ENCODE assay signal across 16 mouse cellular contexts in the genomic region with DNA sequence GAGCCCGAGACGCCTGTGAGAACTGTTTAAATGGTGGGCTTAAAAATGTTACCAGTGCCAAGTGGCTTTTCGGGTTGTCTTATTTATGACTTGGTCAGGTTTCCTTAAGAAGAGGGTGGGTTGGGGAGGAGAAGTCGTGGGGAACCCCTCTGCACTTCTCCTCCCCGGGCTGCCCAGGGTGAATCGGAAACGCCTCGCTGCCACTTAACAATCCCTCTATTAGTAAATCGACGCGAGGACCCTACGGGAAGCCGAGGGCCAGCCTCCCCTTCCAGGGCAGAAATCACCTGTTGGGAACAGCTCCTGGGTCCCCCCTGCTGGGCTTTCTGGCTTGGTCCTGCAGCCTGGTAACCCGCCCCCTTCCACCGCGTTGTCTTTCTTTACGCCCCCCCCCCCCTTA. TPM values are rescaled to one million over a fixed set of nuclear protein-coding genes. Genes with fewer than 3 reads are reported as not detected.
DNase-seq lines count a peak whose midpoint lies in the region; ATAC-seq lines count a peak whose summit lies in the region.
"Had no signal": no experiment of that assay in that cellular context is flagged by ENCODE, and none has a peak within 500 bp of the region (broad histone marks: within the 10 kb centered on the region; RNA-seq: fewer than 3 reads in every experiment).

No protein-coding gene starts in this region.

- H3K9ac ChIP-seq in hindbrain, embryonic 13.5 days: no peak overlapping the region
- H3K9ac ChIP-seq in forebrain, embryonic 16.5 days (replicated peaks; ENCODE audit: low read depth, low read length): 0 out of 2 replicates have a peak overlapping the region, but pooled peaks have one; percentile 22
- no peak overlapping the region for H3K9ac ChIP-seq in midbrain, embryonic 16.5 days (ENCODE audit: low read depth, low read length)
- H3K9ac ChIP-seq in heart, embryonic 12.5 days: no peak overlapping the region
- H3K9ac ChIP-seq: heart, embryonic 15.5 days had no signal

- H3K4me3 ChIP-seq in hindbrain, embryonic 10.5 days: peak overlapping the region; percentile 70
- no peak overlapping the region for H3K4me3 ChIP-seq in hindbrain, embryonic 13.5 days
- H3K4me3 ChIP-seq in forebrain, embryonic 16.5 days (replicated peaks; ENCODE audit: low read length): peak overlapping the region; percentile 18; the same call in 1 of the 2 replicates
- H3K4me3 ChIP-seq in midbrain, embryonic 16.5 days (ENCODE audit: low read depth, low read length): no peak overlapping the region
- H3K4me3 ChIP-seq in heart, embryonic 12.5 days: no peak overlapping the region
- H3K4me3 ChIP-seq: gastrocnemius, adult 2 months; myocyte had no signal

- H3K27me3 ChIP-seq in hindbrain, embryonic 10.5 days (ENCODE audit: insufficient read depth, poor library complexity, severe bottlenecking): peaks cover 99% of the 10 kb centered on the region
- peaks cover 96% of the 10 kb centered on the region for H3K27me3 ChIP-seq in hindbrain, embryonic 13.5 days
- H3K27me3 ChIP-seq in forebrain, embryonic 16.5 days (replicated peaks; ENCODE audit: control insufficient read depth, insufficient read depth, low read length): peaks cover 30% of the 10 kb centered on the region
- peaks cover 43% of the 10 kb centered on the region for H3K27me3 ChIP-seq in midbrain, embryonic 16.5 days (ENCODE audit: control insufficient read depth, insufficient read depth, low read depth, low read length)
- peaks cover 92% of the 10 kb centered on the region for H3K27me3 ChIP-seq in heart, embryonic 12.5 days (replicated peaks)

- H3K4me1 ChIP-seq in hindbrain, embryonic 10.5 days (replicated peaks): peaks cover 82% of the 10 kb centered on the region
- H3K4me1 ChIP-seq in hindbrain, embryonic 13.5 days (replicated peaks): peaks cover 38% of the 10 kb centered on the region
- peaks cover 41% of the 10 kb centered on the region for H3K4me1 ChIP-seq in forebrain, embryonic 16.5 days (replicated peaks; ENCODE audit: control insufficient read depth, insufficient read depth, low read length)
- peaks cover 21% of the 10 kb centered on the region for H3K4me1 ChIP-seq in midbrain, embryonic 16.5 days (ENCODE audit: control insufficient read depth, insufficient read depth, low read length)
- peaks cover 57% of the 10 kb centered on the region for H3K4me1 ChIP-seq in heart, embryonic 12.5 days (replicated peaks)

- DNase-seq in hindbrain, embryonic 10.5 days (ENCODE audit: low spot score): peak; percentile 51
- DNase-seq in embryo, embryonic 11 days: peak; percentile 58
- no peak for DNase-seq in ovary, postnatal 36 days (ENCODE audit: low spot score)
- DNase-seq in cerebellum, adult 11-12 months: no peak
- DNase-seq: adrenal gland, adult 2 months; gastrocnemius, adult 2 months; lung, postnatal 36 days had no signal

- H3K27ac ChIP-seq in hindbrain, embryonic 10.5 days: no peak overlapping the region
- no peak overlapping the region for H3K27ac ChIP-seq in hindbrain, embryonic 13.5 days
- peak overlapping the region; percentile 56 for H3K27ac ChIP-seq in forebrain, embryonic 16.5 days (ENCODE audit: low read length)
- H3K27ac ChIP-seq in midbrain, embryonic 16.5 days (ENCODE audit: low read length): no peak overlapping the region
- H3K27ac ChIP-seq in heart, embryonic 12.5 days (ENCODE audit: poor library complexity, severe bottlenecking): no peak overlapping the region
- H3K27ac ChIP-seq: gastrocnemius, adult 2 months; heart, embryonic 15.5 days had no signal

- no peaks in the 10 kb centered on the region for H3K9me3 ChIP-seq in hindbrain, embryonic 10.5 days
- no peaks in the 10 kb centered on the region for H3K9me3 ChIP-seq in hindbrain, embryonic 13.5 days
- no peaks in the 10 kb centered on the region for H3K9me3 ChIP-seq in forebrain, embryonic 16.5 days (ENCODE audit: control insufficient read depth, low read length)
- H3K9me3 ChIP-seq in midbrain, embryonic 16.5 days (replicated peaks; ENCODE audit: control insufficient read depth, low read length, poor library complexity, severe bottlenecking): no peaks in the 10 kb centered on the region
- H3K9me3 ChIP-seq in heart, embryonic 12.5 days (replicated peaks): no peaks in the 10 kb centered on the region
- H3K9me3 ChIP-seq: heart, embryonic 15.5 days had no signal

- 0% methylated on average over 16 of the region's 17 CpGs for WGBS in hindbrain, embryonic 10.5 days
- WGBS in hindbrain, embryonic 13.5 days: 0% methylated on average over 15 of the region's 17 CpGs
- WGBS in forebrain, embryonic 16.5 days: 0% methylated on average over 17 of the region's 17 CpGs
- WGBS in midbrain, embryonic 16.5 days: 0% methylated on average over 16 of the region's 17 CpGs
- WGBS in heart, embryonic 12.5 days: 1% methylated on average over 17 of the region's 17 CpGs

- no peak overlapping the region for H3K4me2 ChIP-seq in hindbrain, embryonic 13.5 days
- H3K4me2 ChIP-seq in forebrain, embryonic 16.5 days (ENCODE audit: low read length): peak overlapping the region; percentile 37
- 0 out of 2 replicates have a peak overlapping the region, but pooled peaks have one; percentile 12 for H3K4me2 ChIP-seq in midbrain, embryonic 16.5 days (ENCODE audit: low read length)
- H3K4me2 ChIP-seq in heart, embryonic 12.5 days: no peak overlapping the region

- ATAC-seq in hindbrain, embryonic 13.5 days (ENCODE audit: low FRiP score): no peak
- ATAC-seq in forebrain, embryonic 16.5 days: no peak
- ATAC-seq in midbrain, embryonic 16.5 days: no peak
- ATAC-seq in heart, embryonic 12.5 days (ENCODE audit: insufficient number of reproducible peaks, low FRiP score): no peak

- H3K36me3 ChIP-seq in hindbrain, embryonic 10.5 days: peaks cover 15% of the 10 kb centered on the region
- no peaks in the 10 kb centered on the region for H3K36me3 ChIP-seq in hindbrain, embryonic 13.5 days
- H3K36me3 ChIP-seq in forebrain, embryonic 16.5 days (ENCODE audit: control insufficient read depth, insufficient read depth): no peaks in the 10 kb centered on the region
- no peaks in the 10 kb centered on the region for H3K36me3 ChIP-seq in midbrain, embryonic 16.5 days (ENCODE audit: control insufficient read depth, insufficient read depth, low read length)
- H3K36me3 ChIP-seq in heart, embryonic 12.5 days: no peaks in the 10 kb centered on the region
- H3K36me3 ChIP-seq: heart, embryonic 15.5 days had no signal

RNA-seq across cellular contexts. Expression of gene Sp9, which starts 2.1 kb away (rescaled TPM):
- 1.9 and 2.3 TPM in 2 replicates for polyA plus RNA-seq in hindbrain, embryonic 10.5 days (2016; fragmentation: Nextera tagmentation; extraction: Ambion mirVana)
- 1.7 and 2.1 TPM in 2 replicates for polyA plus RNA-seq in hindbrain, embryonic 13.5 days (2015; fragmentation: Nextera tagmentation; extraction: Ambion mirVana)
- polyA plus RNA-seq in forebrain, embryonic 16.5 days (2015; fragmentation: Nextera tagmentation; extraction: Ambion mirVana): 6.6 and 8.8 TPM in 2 replicates
- 3.0 and 4.2 TPM in 2 replicates for polyA plus RNA-seq in midbrain, embryonic 16.5 days (2015; fragmentation: Nextera tagmentation; extraction: Ambion mirVana)
- not detected in 2 replicates for polyA plus RNA-seq in heart, embryonic 12.5 days (2016; fragmentation: Nextera tagmentation; extraction: Ambion mirVana)
- polyA plus RNA-seq: adrenal gland, adult 2 months; heart, embryonic 15.5 days; kidney, adult 2 months; liver, adult 2 months; stomach, embryonic 16.5 days had no signal

RNA-seq across cellular contexts. Expression of gene Scrn3, which starts 42.7 kb away (rescaled TPM):
- polyA plus RNA-seq in hindbrain, embryonic 10.5 days (2016; fragmentation: Nextera tagmentation; extraction: Ambion mirVana): 8.3 and 14.2 TPM in 2 replicates
- 9.0 and 9.9 TPM in 2 replicates for polyA plus RNA-seq in hindbrain, embryonic 13.5 days (2015; fragmentation: Nextera tagmentation; extraction: Ambion mirVana)
- polyA plus RNA-seq in forebrain, embryonic 16.5 days (2015; fragmentation: Nextera tagmentation; extraction: Ambion mirVana): 8.7 and 9.1 TPM in 2 replicates
- 6.7 and 8.1 TPM in 2 replicates for polyA plus RNA-seq in midbrain, embryonic 16.5 days (2015; fragmentation: Nextera tagmentation; extraction: Ambion mirVana)
- 14.9 and 16.5 TPM in 2 replicates for polyA plus RNA-seq in heart, embryonic 12.5 days (2016; fragmentation: Nextera tagmentation; extraction: Ambion mirVana)

RNA-seq across cellular contexts. Expression of gene Cir1, which starts 42.8 kb away (rescaled TPM):
- 11.7 and 14.9 TPM in 2 replicates for polyA plus RNA-seq in hindbrain, embryonic 10.5 days (2016; fragmentation: Nextera tagmentation; extraction: Ambion mirVana)
- 31.9 and 33.0 TPM in 2 replicates for polyA plus RNA-seq in hindbrain, embryonic 13.5 days (2015; fragmentation: Nextera tagmentation; extraction: Ambion mirVana)
- 24.6 and 26.6 TPM in 2 replicates for polyA plus RNA-seq in forebrain, embryonic 16.5 days (2015; fragmentation: Nextera tagmentation; extraction: Ambion mirVana)
- 25.5 and 26.6 TPM in 2 replicates for polyA plus RNA-seq in midbrain, embryonic 16.5 days (2015; fragmentation: Nextera tagmentation; extraction: Ambion mirVana)
- polyA plus RNA-seq in heart, embryonic 12.5 days (2016; fragmentation: Nextera tagmentation; extraction: Ambion mirVana): 15.2 and 19.0 TPM in 2 replicates

RNA-seq across cellular contexts. Expression of gene Ola1, which starts 50.9 kb away (rescaled TPM):
- 76.8 and 105 TPM in 2 replicates for polyA plus RNA-seq in hindbrain, embryonic 10.5 days (2016; fragmentation: Nextera tagmentation; extraction: Ambion mirVana)
- 91.7 and 93.5 TPM in 2 replicates for polyA plus RNA-seq in hindbrain, embryonic 13.5 days (2015; fragmentation: Nextera tagmentation; extraction: Ambion mirVana)
- polyA plus RNA-seq in forebrain, embryonic 16.5 days (2015; fragmentation: Nextera tagmentation; extraction: Ambion mirVana): 98.5 and 105 TPM in 2 replicates
- polyA plus RNA-seq in midbrain, embryonic 16.5 days (2015; fragmentation: Nextera tagmentation; extraction: Ambion mirVana): 97.1 and 98.5 TPM in 2 replicates
- polyA plus RNA-seq in heart, embryonic 12.5 days (2016; fragmentation: Nextera tagmentation; extraction: Ambion mirVana): 72.0 and 74.4 TPM in 2 replicates

Comparison
In these comparisons a context has a peak if more than half of its experiments do, and no peak if none do; other contexts are left out.
1. H3K4me3 ChIP-seq: peak in hindbrain, embryonic 10.5 days (single experiment) and forebrain, embryonic 16.5 days (single experiment); none in hindbrain, embryonic 13.5 days (single experiment), midbrain, embryonic 16.5 days (single experiment) and heart, embryonic 12.5 days (single experiment).
2. DNase-seq: peak in hindbrain, embryonic 10.5 days (single experiment) and embryo, embryonic 11 days (single experiment); none in ovary, postnatal 36 days (single experiment) and cerebellum, adult 11-12 months (single experiment).
3. H3K4me2 ChIP-seq: peak in forebrain, embryonic 16.5 days (single experiment) and midbrain, embryonic 16.5 days (single experiment); none in hindbrain, embryonic 13.5 days (single experiment) and heart, embryonic 12.5 days (single experiment).